Mouse (Mus musculus) NIH3T3 (cell line): ENCODE results near the gene Casc3.
A peak's percentile ranks its signal among the peaks of the same experiment; 100 is the strongest.

ENCODE experiments used
- DNase-seq: peaks from one replicate; pipeline ENCODE4 v3.0.0-alpha.2; 2012; ENCODE audit warnings: low read depth

The Casc3 gene

DNA sequence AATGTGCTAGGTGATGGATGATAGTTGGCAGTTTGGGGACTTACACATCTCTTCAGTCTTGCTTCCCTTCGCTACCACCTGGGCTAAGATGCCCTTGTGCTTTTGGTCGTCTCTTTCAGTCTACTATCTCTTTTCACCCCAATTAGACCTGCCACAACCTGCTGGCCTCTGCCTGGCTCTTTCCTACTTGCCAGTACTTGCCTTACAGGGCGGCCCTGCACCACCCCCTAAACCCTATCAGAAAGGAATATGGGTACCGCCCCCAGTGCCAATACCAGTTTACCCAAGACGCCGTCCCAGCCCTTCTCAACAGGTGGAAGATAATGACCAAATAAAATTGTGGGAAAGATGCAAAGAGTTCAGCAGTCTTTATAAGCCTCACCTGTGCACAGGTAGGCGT is 31.4 kb downstream of the Casc3 start:
- no peak for DNase-seq

GRCm38 (mm10) chr11:98836651-98837141 is 32.0 kb downstream of the Casc3 start, which contains the start of gene Rapgefl1:
Rapgefl1 (plus strand) TSS chr11:98836785.
- peak; percentile 86 for DNase-seq

- DNase-seq, result peak; percentile 13
These were observed 32.6 kb downstream of the Casc3 start for GRCm38 (mm10) chr11:98837231-98837704.

DNA sequence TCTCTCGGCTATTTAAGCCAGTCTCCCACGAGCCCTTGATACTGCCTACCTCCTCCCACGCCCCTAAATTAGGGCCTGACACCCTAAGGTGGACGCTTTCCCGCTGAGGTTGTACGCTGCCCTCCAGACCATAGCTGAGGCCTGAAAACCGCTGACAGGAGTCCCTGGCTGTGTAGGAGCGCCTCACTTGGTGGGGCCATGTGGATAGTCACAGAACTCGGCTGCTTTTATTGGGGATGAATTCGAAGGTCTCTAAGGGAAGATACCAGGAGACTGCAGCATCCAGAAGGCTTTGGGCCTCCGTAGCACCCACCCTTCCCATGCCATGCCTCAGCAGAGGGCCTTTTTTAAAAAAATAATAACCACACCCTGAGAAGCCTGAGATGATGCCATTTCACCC is 33.2 kb downstream of the Casc3 start:
- DNase-seq, result no peak

DNA sequence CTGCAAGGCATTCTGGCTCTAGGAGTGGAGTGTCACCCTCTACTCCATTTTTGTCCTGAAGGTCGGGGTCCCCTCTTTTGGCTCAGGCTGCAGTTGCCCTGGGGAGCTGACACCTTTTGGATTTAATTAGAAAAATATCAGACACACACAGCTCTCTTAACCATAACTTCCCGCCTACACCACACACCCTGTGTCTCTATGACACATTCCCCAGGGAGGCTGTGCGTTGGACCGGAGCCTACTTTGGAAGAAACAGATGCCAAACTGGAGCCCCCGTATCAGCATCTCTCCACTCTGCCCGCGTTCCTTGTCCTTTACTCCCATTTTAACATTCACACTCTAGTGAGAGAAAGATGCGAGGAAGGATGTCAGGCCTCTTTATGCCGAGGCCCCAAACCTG is 33.8 kb downstream of the Casc3 start:
- DNase-seq, result no peak

DNA sequence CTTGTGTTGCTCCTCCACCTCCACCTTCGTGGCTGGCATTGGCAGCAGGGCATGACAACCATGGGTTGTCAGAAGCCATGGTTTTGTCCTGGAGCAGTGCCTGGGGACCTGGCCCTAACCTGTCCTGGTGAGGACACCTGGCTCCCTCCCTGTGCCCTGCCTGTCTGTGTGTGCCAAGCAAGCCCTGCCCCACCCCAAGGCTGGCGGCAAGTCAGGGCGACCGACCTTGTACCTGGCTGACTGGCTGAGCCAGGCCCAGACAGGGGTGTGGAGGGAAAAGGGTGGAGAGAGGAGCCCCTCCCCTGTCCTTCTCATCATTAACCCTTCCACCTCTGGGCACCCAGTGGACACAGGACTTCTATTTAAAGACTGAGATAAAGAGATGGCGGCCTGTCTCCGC is 34.7 kb downstream of the Casc3 start:
- DNase-seq, result no peak

DNA sequence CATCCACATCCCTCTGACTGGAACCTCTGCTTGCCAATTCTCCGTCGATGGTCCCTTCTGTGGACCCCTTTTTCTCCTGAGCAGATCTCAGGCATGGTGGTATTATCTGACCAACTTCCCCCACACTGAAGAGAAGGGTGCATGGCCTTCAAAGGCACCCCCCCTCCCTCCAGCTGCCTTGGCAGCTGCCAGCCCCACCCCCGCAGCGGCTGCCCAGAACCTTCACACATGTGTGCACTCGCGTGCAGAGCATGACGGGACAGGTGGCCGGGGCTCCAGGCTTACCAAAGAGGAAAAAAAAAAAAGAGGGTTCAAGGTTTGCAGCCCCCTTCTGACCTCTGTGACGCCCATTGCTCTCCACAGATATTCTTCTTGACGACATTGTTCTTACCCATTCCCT is 35.2 kb downstream of the Casc3 start:
- no peak for DNase-seq

- no peak for DNase-seq
These were observed 41.3 kb downstream of the Casc3 start for GRCm38 (mm10) chr11:98846016-98846415.

DNA sequence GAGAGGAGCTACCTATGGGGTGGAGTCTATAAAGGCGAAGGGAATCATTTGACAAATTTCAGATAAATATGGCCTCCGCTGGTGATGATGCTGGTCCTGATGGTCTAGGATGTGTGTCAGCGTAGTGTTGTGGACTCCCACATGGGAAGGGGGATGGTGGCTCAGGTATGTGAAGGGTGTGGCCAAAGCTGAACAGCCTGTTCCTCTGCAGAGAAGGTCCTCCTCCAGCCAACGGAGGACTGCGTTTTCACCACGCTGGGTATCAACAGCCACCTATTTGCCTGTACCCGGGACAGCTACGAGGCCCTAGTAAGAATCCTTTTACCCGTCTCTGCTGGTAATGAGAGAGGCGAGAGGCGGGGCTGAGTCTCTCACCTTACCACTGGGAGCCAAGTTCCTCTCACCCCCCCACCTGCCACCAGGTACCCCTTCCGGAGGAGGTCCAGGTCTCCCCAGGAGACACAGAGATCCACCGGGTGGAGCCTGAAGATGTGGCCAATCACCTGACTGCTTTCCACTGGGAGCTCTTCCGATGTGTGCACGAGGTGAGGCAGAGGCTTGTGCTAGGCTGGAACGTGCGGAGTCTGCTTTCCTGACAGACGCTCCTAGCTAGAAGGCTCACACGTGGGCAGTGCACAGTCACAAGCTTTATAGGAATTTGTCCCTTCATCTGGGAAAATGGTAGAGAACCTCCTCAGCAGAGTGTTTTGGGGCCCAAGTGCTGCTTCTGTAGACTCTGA is 42.3 kb downstream of the Casc3 start:
- DNase-seq, result no peak

GRCm38 (mm10) chr11:98849196-98849894 is 44.6 kb downstream of the Casc3 start:
- no peak for DNase-seq

DNA sequence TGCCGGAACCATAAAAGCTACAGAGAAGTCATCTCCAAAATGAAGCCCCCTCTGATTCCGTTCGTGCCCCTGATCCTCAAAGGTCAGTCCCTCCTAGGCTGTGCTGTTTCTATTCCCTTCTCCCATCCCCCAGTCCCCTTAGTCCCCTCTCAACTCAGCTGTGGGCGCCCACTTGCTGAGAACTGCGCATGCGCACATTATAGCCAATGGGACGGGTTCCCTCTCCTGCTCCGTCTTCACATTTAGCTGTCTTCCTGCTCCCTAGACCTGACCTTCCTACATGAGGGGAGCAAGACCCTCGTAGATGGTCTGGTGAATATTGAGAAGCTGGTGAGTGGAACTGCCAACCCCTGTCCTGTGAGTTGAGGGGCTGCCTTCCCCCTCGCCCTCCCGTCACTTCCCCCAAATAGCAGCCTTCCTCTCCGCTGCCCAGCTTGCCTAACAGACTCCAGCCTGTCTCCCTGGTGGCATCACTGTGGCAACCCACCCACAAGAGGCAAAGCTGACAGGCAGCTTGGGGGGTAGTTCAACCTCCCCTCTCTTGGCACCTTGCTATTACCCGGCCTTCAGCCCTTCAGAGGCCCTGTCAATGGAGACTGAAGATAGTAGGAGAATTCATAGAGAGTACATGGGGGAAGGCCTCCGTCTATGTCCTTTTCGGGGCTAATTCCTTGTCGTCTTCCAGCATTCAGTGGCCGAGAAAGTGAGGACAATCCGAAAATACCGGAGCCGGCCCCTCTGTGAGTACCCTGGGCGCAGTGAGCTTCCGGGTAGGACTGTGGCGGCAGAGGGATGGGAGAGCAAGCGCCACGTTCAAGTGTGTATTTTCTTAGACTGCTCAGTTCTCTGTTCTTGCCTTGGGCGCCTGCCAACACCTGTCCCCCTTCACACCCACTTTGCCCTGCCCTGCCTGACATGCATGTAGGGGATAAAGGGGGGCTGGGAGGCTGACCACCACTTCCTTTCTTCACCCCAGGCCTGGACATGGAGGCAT is 45.7 kb downstream of the Casc3 start:
- no peak for DNase-seq

GRCm38 (mm10) chr11:98854116-98854515 is 49.4 kb downstream of the Casc3 start:
- no peak for DNase-seq

DNA sequence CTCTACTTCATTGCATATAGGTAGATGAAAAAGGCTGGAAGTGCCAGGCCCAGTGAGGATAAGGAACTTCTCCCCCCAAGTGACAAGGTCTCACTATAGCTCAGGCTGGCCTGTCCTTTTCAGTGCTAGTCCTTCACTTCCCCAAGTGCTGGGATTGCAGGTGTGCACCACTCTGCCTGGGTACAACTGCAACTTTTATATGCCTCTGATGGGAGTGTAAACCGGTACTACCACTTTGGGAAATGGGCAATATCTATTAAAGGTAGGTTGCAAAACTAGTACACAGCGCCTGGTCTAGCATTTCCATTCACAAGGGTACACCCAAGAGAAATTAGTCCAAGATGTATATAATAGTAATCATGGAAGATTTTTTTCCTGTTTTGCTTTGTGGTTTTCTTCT is 50.0 kb downstream of the Casc3 start:
- no peak for DNase-seq

DNA sequence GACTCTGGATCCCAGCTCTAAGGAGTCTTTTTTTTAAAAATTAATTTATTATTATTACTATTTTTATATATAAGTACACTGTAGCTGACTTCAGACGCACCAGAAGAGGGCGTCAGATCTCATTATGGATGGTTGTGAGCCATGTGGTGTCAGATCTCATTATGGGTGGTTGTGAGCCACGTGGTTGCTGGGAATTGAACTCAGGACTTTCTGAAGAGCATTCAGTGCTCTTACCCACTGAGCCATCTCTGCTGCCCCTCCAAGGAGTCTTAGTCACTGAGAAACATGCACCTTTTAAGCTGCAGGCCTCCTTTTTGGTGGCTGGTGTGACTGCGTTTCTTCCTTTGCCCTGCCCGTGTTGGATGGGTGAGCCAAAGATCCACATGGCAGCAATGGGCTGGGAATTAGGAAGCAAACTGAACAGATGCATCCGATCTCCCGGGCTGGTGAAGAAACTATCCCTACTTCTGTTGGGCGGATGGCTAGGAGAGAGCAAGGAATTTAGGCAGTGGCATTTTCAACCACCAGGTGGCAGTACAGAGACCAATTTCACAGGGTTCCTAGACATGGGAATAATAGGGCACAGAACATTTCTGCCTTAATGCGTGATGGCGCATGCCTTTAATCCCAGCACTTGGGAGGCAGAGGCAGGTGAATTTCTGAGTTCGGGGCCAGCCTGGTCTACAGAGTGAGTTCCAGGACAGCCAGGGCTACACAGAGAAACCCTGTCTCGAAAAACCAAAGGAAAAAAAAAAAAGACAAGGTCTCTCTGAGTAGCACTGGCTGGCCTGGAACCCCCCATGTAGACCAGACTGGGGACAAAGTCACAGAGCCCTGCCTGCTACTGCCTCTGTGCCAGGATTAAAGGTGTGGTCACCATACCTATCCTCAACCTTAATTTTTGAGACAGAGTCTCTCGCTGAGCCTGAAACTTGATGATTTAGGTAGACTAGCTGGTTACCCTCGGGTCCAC is 54.3 kb downstream of the Casc3 start:
- peak; percentile 94 for DNase-seq

DNA sequence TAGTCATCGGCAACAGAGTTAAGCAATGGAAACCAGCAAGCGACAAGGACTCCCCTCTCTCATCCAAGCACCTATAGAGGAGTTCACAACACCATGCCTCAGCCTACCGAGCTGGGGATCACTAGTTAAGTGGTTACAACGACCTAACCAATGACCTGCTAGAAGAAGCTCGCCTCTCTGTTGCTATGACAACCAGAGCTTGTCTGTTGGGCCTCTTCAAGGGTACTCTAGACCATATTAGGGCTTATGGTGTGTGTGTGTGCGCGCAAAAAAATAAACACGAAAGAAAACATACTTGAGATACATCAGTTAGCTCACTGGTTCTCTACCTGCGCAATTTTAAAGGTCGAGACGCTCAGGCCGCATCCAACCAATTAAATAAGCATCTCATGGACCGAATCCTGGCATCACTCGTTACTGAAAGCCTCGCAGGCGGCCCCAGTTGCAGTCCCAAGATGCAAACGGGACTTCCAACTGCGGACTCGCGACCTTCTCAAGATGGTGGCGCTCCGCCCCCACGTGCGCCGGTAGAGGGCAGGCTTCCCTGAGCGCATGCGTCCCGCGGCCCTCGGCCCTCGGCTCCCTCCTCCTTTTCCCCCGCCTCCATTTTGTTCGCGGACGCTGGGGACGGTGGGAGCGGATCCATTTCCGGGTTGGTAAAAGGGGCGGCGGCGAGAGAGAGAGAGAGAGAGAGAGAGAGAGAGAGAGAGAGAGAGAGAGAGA is 58.5 kb downstream of the Casc3 start, which contains the start of gene Wipf2:
Gene Wipf2, plus strand, starts transcription at position 611 of the 723 bp plus-strand sequence.
- peak; percentile 99 for DNase-seq

DNA sequence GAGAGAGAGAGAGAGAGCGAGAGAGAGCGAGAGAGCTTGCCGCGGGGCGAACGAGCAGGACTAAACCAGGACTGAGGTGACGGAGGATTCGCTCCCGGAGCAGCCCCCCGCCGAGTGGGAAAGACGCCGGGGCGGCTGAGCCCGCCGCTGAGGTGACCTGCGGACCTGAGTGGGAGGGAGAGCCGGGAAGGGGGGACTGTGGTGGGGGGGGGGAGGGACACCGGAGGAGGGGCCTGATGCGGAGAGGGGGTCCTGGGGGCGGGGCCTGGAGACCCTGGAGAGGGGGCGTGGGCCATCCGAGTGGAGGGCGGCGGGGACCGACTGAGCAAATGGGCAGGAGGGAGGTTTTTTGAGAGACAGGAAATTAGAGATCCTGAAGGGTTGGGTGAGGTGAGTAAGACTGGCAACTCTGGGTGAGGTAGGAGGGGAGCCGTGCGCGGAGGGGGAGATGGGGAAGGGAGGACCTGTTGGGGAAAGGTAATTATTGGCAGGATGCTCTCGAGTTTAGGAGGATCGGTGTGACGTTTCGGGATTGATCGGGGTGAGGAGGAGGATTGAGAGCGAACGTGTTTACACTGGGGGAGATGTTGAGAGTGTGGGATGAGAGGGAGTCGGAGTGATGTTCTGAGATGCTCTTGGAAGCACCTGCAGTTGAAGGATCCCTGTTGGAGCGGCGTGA is 59.2 kb downstream of the Casc3 start:
- DNase-seq, result no peak

GRCm38 (mm10) chr11:98867293-98867692 is 62.6 kb downstream of the Casc3 start:
- no peak for DNase-seq

GRCm38 (mm10) chr11:98869906-98870305 is 65.2 kb downstream of the Casc3 start:
- DNase-seq, result no peak

- no peak for DNase-seq
These were observed 66.1 kb downstream of the Casc3 start for GRCm38 (mm10) chr11:98870791-98871190.
